Mouse (Mus musculus): ENCODE results near the gene Rexo1. TPM values are rescaled to one million over a fixed set of nuclear protein-coding genes. Genes with fewer than 3 reads are reported as not detected.

Rexo1 gene
- polyA plus RNA-seq, 1 experiment from 2014 or later: 25.8 TPM

Small RNA genes lying within 50 kb of the gene (microRNA-seq; reads per million reads assigned to microRNA genes)
- gene Mir6912: not detected

Other genes starting within 250 kb of the Rexo1 start
- 31.7 and 32.8 TPM in 2 replicates for gene 2310011J03Rik, start 241.0 kb downstream of the Rexo1 start, polyA plus RNA-seq (2015; fragmentation: Nextera tagmentation; extraction: Ambion mirVana)
- gene Pcsk4, start 232.1 kb downstream of the Rexo1 start, polyA plus RNA-seq (2015; fragmentation: Nextera tagmentation; extraction: Ambion mirVana): 8.1 and 8.5 TPM in 2 replicates
- gene Reep6, start 231.6 kb downstream of the Rexo1 start, polyA plus RNA-seq (2015; fragmentation: Nextera tagmentation; extraction: Ambion mirVana): 7.5 and 7.6 TPM in 2 replicates
- gene Adamtsl5, start 213.1 kb downstream of the Rexo1 start, polyA plus RNA-seq (2015; fragmentation: Nextera tagmentation; extraction: Ambion mirVana): 1.1 and 1.8 TPM in 2 replicates
- gene Plk5, start 205.1 kb downstream of the Rexo1 start, polyA plus RNA-seq (2015; fragmentation: Nextera tagmentation; extraction: Ambion mirVana): 9.3 and 11.0 TPM in 2 replicates
- 9.1 and 9.2 TPM in 2 replicates for gene Mex3d, start 173.9 kb downstream of the Rexo1 start, polyA plus RNA-seq (2015; fragmentation: Nextera tagmentation; extraction: Ambion mirVana)
- 196 and 207 TPM in 2 replicates for gene Mbd3, start 162.0 kb downstream of the Rexo1 start, polyA plus RNA-seq (2015; fragmentation: Nextera tagmentation; extraction: Ambion mirVana)
- gene Uqcr11, start 154.7 kb downstream of the Rexo1 start, polyA plus RNA-seq (2015; fragmentation: Nextera tagmentation; extraction: Ambion mirVana): 704 and 759 TPM in 2 replicates
- 32.5 and 45.3 TPM in 2 replicates for gene Tcf3, start 127.9 kb downstream of the Rexo1 start, polyA plus RNA-seq (2015; fragmentation: Nextera tagmentation; extraction: Ambion mirVana)
- 1.2 and 1.3 TPM in 2 replicates for gene Onecut3, start 66.7 kb downstream of the Rexo1 start, polyA plus RNA-seq (2015; fragmentation: Nextera tagmentation; extraction: Ambion mirVana)
- gene Atp8b3, start 22.4 kb downstream of the Rexo1 start, polyA plus RNA-seq (2015; fragmentation: Nextera tagmentation; extraction: Ambion mirVana): 1.5 and 1.6 TPM in 2 replicates
- 5.1 and 5.8 TPM in 2 replicates for gene Klf16, start 15.8 kb upstream of the Rexo1 start, polyA plus RNA-seq (2015; fragmentation: Nextera tagmentation; extraction: Ambion mirVana)
- 127 and 130 TPM in 2 replicates for gene Abhd17a, start 28.8 kb upstream of the Rexo1 start, polyA plus RNA-seq (2015; fragmentation: Nextera tagmentation; extraction: Ambion mirVana)
- gene Scamp4, start 41.3 kb upstream of the Rexo1 start, polyA plus RNA-seq (2015; fragmentation: Nextera tagmentation; extraction: Ambion mirVana): 73.6 and 80.8 TPM in 2 replicates
- 5.2 and 6.4 TPM in 2 replicates for gene Adat3, start 41.3 kb upstream of the Rexo1 start, polyA plus RNA-seq (2015; fragmentation: Nextera tagmentation; extraction: Ambion mirVana)
- gene Gm49322, start 44.5 kb upstream of the Rexo1 start, polyA plus RNA-seq (2015; fragmentation: Nextera tagmentation; extraction: Ambion mirVana): 2.3 and 3.1 TPM in 2 replicates
- gene Csnk1g2, start 61.3 kb upstream of the Rexo1 start, polyA plus RNA-seq (2015; fragmentation: Nextera tagmentation; extraction: Ambion mirVana): 24.9 and 77.7 TPM in 2 replicates
- 21.2 and 83.2 TPM in 2 replicates for gene Btbd2, start 95.5 kb upstream of the Rexo1 start, polyA plus RNA-seq (2015; fragmentation: Nextera tagmentation; extraction: Ambion mirVana)
- 35.6 and 55.7 TPM in 2 replicates for gene Mknk2, start 116.6 kb upstream of the Rexo1 start, polyA plus RNA-seq (2015; fragmentation: Nextera tagmentation; extraction: Ambion mirVana)
- gene Mob3a, start 140.4 kb upstream of the Rexo1 start, polyA plus RNA-seq (2015; fragmentation: Nextera tagmentation; extraction: Ambion mirVana): 56.9 and 59.5 TPM in 2 replicates
- gene Izumo4, start 140.6 kb upstream of the Rexo1 start, polyA plus RNA-seq (2015; fragmentation: Nextera tagmentation; extraction: Ambion mirVana): 43.7 and 50.4 TPM in 2 replicates
- gene Ap3d1, start 180.7 kb upstream of the Rexo1 start, polyA plus RNA-seq (2015; fragmentation: Nextera tagmentation; extraction: Ambion mirVana): 102 and 105 TPM in 2 replicates
- gene Dot1l, start 193.6 kb upstream of the Rexo1 start, polyA plus RNA-seq (2015; fragmentation: Nextera tagmentation; extraction: Ambion mirVana): 13.2 and 16.9 TPM in 2 replicates
- 44.7 and 59.9 TPM in 2 replicates for gene Sf3a2, start 236.6 kb upstream of the Rexo1 start, polyA plus RNA-seq (2015; fragmentation: Nextera tagmentation; extraction: Ambion mirVana)
- gene Plekhj1, start 237.1 kb upstream of the Rexo1 start, polyA plus RNA-seq (2015; fragmentation: Nextera tagmentation; extraction: Ambion mirVana): 129 and 140 TPM in 2 replicates
- not detected in 2 replicates for gene Amh, start 243.7 kb upstream of the Rexo1 start, polyA plus RNA-seq (2015; fragmentation: Nextera tagmentation; extraction: Ambion mirVana)